7 mouse cellular contexts compared by ENCODE assay signal in the genomic region with DNA sequence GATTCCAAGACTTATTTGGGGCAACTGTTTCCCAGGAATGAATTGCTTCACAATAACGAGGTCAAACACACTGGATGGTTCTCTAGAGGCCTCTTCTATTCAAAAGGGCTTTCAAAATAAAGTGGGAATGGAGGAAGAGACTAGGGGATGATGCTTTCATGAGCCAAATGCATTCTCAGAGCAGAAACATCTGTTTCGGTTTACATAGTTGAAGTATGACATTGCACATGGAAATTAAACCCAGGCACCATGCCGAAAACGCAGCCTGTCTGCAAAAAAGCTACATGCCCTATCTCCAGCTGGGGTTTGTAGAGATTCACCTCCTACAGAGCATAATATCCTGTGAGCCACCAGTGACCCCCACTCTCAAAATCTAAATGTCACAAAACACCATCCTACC. TPM values are rescaled to one million over a fixed set of nuclear protein-coding genes. Genes with fewer than 3 reads are reported as not detected.
A peak's percentile ranks its signal among the peaks of the same experiment; 100 is the strongest.
DNase-seq lines count a peak whose midpoint lies in the region; ATAC-seq lines count a peak whose summit lies in the region.

No protein-coding gene starts in this region.

- H3K4me3 ChIP-seq in embryonic facial prominence, embryonic 11.5 days (ENCODE audit: low read depth, low read length): no peak overlapping the region
- no peak overlapping the region for H3K4me3 ChIP-seq in lung, embryonic 15.5 days

- ATAC-seq in embryonic facial prominence, embryonic 11.5 days (replicated peaks; ENCODE audit: insufficient number of reproducible peaks, low FRiP score, low TSS enrichment, low read depth): peak; percentile 53; the same call in 1 of the 2 replicates
- peak; percentile 89 for ATAC-seq in lung, embryonic 15.5 days (ENCODE audit: borderline replicate concordance, extremely low read depth, low FRiP score, low TSS enrichment)

- no peaks in the 10 kb centered on the region for H3K9me3 ChIP-seq in embryonic facial prominence, embryonic 11.5 days (replicated peaks; ENCODE audit: control insufficient read depth, low read length)
- H3K9me3 ChIP-seq in lung, embryonic 15.5 days: no peaks in the 10 kb centered on the region

- H3K4me2 ChIP-seq in embryonic facial prominence, embryonic 11.5 days (ENCODE audit: low read depth, low read length): no peak overlapping the region
- no peak overlapping the region for H3K4me2 ChIP-seq in lung, embryonic 15.5 days

- intact Hi-C loops in heart, postnatal 10 days (cut with DNase I): loop anchor here (2.0 to 5.0 kb wide), 5 partner anchors 93 to 1537 kb away; no protein-coding TSS in a partner anchor

- H3K27me3 ChIP-seq in embryonic facial prominence, embryonic 11.5 days (ENCODE audit: control insufficient read depth, insufficient read depth, low read length): no peaks in the 10 kb centered on the region; the same call in 1 of the 2 replicates
- no peaks in the 10 kb centered on the region for H3K27me3 ChIP-seq in lung, embryonic 15.5 days

- H3K9ac ChIP-seq in embryonic facial prominence, embryonic 11.5 days (replicated peaks; ENCODE audit: low read length): no peak overlapping the region
- no peak overlapping the region for H3K9ac ChIP-seq in lung, embryonic 15.5 days

- DNase-seq in adipocyte (ENCODE audit: low spot score): peak; percentile 85
- peak; percentile 89 for DNase-seq in embryonic facial prominence, embryonic 11.5 days (ENCODE audit: low spot score)
- peak; percentile 71 to 73 for DNase-seq in heart, postnatal 10 days
- no peak for DNase-seq in right cerebral cortex, postnatal 25 days
- no peak for DNase-seq in layer of hippocampus, adult 9-11 months
- DNase-seq in thymus, postnatal 25 days: no peak

- 22% methylated on average over 4 of the region's 4 CpGs for WGBS in embryonic facial prominence, embryonic 11.5 days
- 34% methylated on average over 4 of the region's 4 CpGs for WGBS in lung, embryonic 15.5 days

- no peak overlapping the region for H3K27ac ChIP-seq in embryonic facial prominence, embryonic 11.5 days (replicated peaks; ENCODE audit: low read depth, low read length)
- 0 out of 2 replicates have a peak overlapping the region, but pooled peaks have one; percentile 61 for H3K27ac ChIP-seq in lung, embryonic 15.5 days

- H3K36me3 ChIP-seq in embryonic facial prominence, embryonic 11.5 days (replicated peaks; ENCODE audit: control insufficient read depth, insufficient read depth, low read depth, low read length): no peaks in the 10 kb centered on the region
- no peaks in the 10 kb centered on the region for H3K36me3 ChIP-seq in lung, embryonic 15.5 days

- peaks cover 2% of the 10 kb centered on the region; the same call in 1 of the 2 replicates for H3K4me1 ChIP-seq in embryonic facial prominence, embryonic 11.5 days (ENCODE audit: control insufficient read depth, insufficient read depth, low read length)
- peaks cover 20% of the 10 kb centered on the region; the same call in 1 of the 2 replicates for H3K4me1 ChIP-seq in lung, embryonic 15.5 days

RNA-seq across cellular contexts. Expression of gene Wdr75, which starts 29.3 kb away (rescaled TPM):
- 102 and 114 TPM in 2 replicates for polyA plus RNA-seq in embryonic facial prominence, embryonic 11.5 days (2014; fragmentation: Nextera tagmentation; extraction: Ambion mirVana)
- total RNA-seq in heart, postnatal 10 days (2021): 10 to 100 TPM; 23.4 to 27.9 TPM
- polyA plus RNA-seq in lung, embryonic 15.5 days (2015; fragmentation: Nextera tagmentation; extraction: Ambion mirVana): 68.2 and 80.2 TPM in 2 replicates

Comparison
In these comparisons a context has a peak if more than half of its experiments do, and no peak if none do; other contexts are left out.
1. DNase-seq: peak in adipocyte (single experiment), embryonic facial prominence, embryonic 11.5 days (single experiment) and heart, postnatal 10 days (2 of 2); none in right cerebral cortex, postnatal 25 days (single experiment), layer of hippocampus, adult 9-11 months (single experiment) and thymus, postnatal 25 days (single experiment).